Mouse (Mus musculus): ENCODE data around the gene Calm3. TPM values are rescaled to one million over a fixed set of nuclear protein-coding genes. Genes with fewer than 3 reads are reported as not detected.
A peak's percentile ranks its signal among the peaks of the same experiment; 100 is the strongest.

Calm3 gene
- polyA plus RNA-seq, 1 experiment from 2014 or later: 317 TPM

DNA sequence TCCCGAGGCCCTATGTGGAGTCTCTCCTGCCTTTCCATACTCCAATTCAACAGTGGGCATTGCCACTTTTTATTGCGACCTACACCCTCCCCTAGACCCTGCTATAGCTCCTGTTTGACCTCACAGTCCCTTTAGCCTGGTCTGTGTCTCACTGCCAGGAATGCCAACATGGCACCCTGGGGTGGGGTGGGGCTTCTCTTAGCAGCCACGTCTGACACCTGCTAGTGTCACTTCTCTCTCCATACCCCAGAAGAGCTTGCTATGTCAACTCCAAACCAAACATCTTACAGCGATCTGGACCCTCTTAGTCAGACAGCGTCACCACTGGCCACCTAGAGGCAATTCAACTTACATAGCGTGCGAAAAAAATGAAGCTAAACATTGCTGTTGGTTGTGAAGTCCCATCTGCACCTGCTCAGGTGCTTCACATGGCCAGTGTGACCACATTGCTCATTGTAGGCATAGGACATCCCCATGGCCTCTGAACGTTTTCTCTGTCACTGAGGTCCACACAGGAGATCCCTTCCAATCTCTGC is 25.1 kb upstream of the Calm3 start:
- Histone ChIP-seq H3K36me3 (peaks cover 10% of the 10 kb centered on the region; the same call in 1 of the 2 replicates), H3K4me2 (peak overlapping the region; percentile 97), H3K27ac (peak overlapping the region; percentile 97), H3K4me1 (replicated peaks) (peaks cover 76% of the 10 kb centered on the region), H3K9ac (peak overlapping the region; percentile 93), H3K4me3 (peak overlapping the region; percentile 85), H3K27me3 (peaks cover 8% of the 10 kb centered on the region; the same call in 1 of the 2 replicates), H3K9me3 (no peaks in the 10 kb centered on the region)
- no peak for ATAC-seq (ENCODE audit: low FRiP score)
- 54% methylated on average over 8 of the region's 8 CpGs for WGBS

DNA sequence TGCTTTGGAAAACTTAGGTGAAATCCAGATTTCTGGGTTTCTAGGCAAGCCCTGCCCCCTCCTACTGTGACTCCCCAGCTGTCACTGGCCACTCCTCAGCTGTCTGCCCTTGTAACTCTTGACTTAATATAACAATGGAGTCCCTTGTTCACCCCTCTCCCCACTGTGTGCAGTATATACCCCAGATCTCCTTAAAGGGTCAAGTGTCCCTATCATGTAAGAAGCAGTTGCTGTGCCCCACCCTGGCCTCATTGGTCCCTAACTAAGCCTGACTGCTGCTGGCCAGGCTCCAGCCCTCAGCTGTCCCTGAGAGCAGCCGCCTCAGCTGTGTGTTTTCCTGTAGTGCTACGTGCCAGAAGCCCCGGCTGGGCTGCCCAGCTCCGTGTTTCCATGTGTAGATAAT is 24.0 kb upstream of the Calm3 start:
- ATAC-seq (ENCODE audit: low FRiP score): no peak
- Histone ChIP-seq H3K27me3 (peaks cover 8% of the 10 kb centered on the region; the same call in 1 of the 2 replicates), H3K4me2 (peak overlapping the region; percentile 97), H3K4me3 (peak overlapping the region; percentile 85), H3K9ac (peak overlapping the region; percentile 93), H3K9me3 (no peaks in the 10 kb centered on the region), H3K36me3 (peaks cover 10% of the 10 kb centered on the region; the same call in 1 of the 2 replicates), H3K27ac (peak overlapping the region; percentile 97), H3K4me1 (replicated peaks) (peaks cover 86% of the 10 kb centered on the region)
- 1% methylated on average over 4 of the region's 4 CpGs for WGBS

DNA sequence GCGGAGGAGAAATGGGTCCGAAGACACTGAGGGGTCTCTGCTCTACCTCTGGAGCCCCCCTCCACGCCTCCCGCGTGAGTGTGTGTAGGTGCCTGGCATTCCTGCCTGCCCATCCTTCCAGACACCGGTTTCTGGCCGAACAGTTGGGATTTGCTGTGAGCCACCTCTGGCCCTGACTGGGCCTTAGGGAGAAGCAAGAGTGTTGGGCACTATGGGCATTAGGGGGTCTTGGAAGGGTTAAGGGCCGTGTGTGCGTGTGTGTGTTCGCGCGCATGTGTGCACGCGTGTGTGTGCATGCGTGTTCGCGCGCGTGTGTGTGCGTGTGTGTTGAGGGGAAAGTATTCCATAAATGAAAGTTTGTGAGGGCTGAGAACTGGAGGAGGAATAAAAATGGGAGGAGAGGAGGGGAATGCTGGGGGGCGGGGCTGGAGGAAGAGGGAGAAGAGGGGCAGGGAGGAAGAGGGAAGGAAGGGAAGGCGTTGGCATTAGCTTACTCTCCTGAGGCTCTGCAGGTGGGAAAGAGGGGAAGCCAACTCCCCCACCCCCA is 23.5 kb upstream of the Calm3 start:
- Histone ChIP-seq H3K27me3 (peaks cover 8% of the 10 kb centered on the region; the same call in 1 of the 2 replicates), H3K4me2 (peak overlapping the region; percentile 97), H3K9ac (peak overlapping the region; percentile 93), H3K4me3 (peak overlapping the region; percentile 85), H3K9me3 (no peaks in the 10 kb centered on the region), H3K4me1 (replicated peaks) (peaks cover 88% of the 10 kb centered on the region), H3K36me3 (peaks cover 10% of the 10 kb centered on the region; the same call in 1 of the 2 replicates), H3K27ac (peak overlapping the region; percentile 97)
- 14% methylated on average over 21 of the region's 22 CpGs for WGBS
- no peak for ATAC-seq (ENCODE audit: low FRiP score)

DNA sequence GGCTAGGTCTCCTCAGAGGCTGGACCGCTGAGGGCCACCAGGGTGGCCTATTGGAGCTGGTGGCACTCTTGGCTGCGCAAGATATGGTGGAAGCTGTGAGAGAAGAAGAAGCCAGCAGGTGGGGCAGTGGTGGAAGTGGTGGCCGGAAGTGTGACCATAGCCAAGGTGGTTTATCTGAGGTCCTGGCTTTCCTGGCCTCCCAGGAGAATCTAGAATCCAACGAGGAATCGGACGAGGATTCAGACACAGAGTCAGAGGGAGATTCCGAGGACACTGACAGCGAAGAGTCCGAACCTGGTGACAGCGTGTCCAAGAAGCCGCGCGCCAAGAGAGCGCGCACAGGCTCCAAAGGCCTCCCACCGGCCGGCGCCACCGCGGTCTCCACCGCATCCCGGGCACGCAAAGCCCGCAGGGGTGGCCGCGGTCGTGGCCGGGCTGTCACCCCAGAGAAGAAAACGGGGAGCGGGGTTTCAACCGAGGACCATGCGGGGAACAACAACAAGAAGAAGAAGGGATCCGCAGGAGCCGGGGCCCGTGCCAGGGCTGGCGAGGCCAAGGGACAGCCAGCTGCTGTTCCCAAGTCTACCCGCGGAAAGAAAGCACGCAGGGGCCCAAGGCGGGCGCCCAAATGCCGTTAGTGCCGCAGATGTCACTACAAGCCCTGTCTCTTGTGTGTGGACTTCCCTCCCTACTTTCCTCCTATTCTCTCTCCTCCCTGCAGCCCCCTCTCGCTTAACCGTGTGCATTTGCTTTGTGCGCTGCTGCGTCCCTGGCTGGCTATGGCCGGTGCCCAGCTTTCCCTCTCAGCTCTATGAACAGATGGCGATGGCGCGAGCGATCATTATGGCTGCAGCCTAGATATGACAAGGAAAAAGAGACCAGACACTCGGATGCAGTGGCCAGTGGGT is 22.8 kb upstream of the Calm3 start:
- 1% methylated on average over 53 of the region's 53 CpGs for WGBS
- peaks cover 86% of the 10 kb centered on the region for H3K4me1 ChIP-seq (replicated peaks)
- H3K9me3 ChIP-seq: no peaks in the 10 kb centered on the region
- peak overlapping the region; percentile 93 for H3K9ac ChIP-seq
- peaks cover 8% of the 10 kb centered on the region; the same call in 1 of the 2 replicates for H3K27me3 ChIP-seq
- H3K4me3 ChIP-seq: peak overlapping the region; percentile 85
- peak overlapping the region; percentile 97 for H3K27ac ChIP-seq
- peak overlapping the region; percentile 97 for H3K4me2 ChIP-seq
- peaks cover 10% of the 10 kb centered on the region; the same call in 1 of the 2 replicates for H3K36me3 ChIP-seq
- no peak for ATAC-seq (ENCODE audit: low FRiP score)

DNA sequence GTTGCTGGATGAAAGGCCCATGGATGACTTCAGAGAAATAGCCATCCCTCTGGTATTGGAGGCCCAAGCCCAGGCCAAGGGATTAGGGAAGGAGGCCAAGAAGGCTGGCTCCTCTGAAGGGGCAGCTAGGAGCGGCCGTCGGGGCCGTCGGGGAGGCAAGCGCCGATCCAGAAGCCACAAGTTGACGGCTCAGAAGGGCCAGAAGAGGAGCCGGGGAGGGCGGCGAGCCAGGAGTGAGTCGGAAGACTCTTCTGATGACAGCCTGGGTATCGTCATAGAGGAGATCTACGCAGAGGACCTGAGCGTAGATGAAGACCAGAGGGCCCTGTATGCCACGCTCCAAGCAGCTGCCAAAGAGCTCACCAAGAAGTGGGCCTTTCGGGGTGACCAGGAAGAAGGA is 21.5 kb upstream of the Calm3 start:
- peaks cover 88% of the 10 kb centered on the region for H3K4me1 ChIP-seq (replicated peaks)
- no peaks in the 10 kb centered on the region for H3K9me3 ChIP-seq
- H3K4me2 ChIP-seq: peak overlapping the region; percentile 97
- no peak for ATAC-seq (ENCODE audit: low FRiP score)
- 11% methylated on average over 17 of the region's 17 CpGs for WGBS
- peak overlapping the region; percentile 97 for H3K27ac ChIP-seq
- H3K27me3 ChIP-seq: peaks cover 8% of the 10 kb centered on the region; the same call in 1 of the 2 replicates
- H3K4me3 ChIP-seq: peak overlapping the region; percentile 85
- peaks cover 10% of the 10 kb centered on the region; the same call in 1 of the 2 replicates for H3K36me3 ChIP-seq
- H3K9ac ChIP-seq: peak overlapping the region; percentile 93

DNA sequence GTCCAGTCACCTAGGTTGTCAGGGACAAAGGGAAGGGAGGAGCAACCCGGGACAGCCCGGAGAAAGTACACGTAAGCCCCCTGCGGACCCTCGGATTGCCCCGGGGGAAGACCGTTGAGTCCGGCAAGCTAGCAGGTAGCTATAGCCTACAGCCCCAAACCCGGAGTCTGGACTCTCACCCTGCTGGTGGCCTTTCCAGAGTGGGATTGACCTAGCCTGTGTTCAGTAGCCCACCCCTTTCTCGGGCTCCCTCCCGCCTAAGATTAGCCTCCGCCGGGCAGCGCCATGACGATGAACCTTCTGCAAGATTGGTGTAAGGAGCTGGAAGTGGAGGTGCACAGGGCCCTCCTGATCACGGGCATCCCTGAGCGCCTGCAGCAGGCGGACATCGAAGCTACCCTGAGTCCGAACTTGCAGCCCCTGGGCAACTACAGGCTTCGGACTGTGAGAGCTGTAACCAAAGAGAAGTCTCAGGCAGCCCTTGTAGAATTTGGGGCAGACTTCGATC is 20.9 kb upstream of the Calm3 start:
- 1% methylated on average over 22 of the region's 22 CpGs for WGBS

DNA sequence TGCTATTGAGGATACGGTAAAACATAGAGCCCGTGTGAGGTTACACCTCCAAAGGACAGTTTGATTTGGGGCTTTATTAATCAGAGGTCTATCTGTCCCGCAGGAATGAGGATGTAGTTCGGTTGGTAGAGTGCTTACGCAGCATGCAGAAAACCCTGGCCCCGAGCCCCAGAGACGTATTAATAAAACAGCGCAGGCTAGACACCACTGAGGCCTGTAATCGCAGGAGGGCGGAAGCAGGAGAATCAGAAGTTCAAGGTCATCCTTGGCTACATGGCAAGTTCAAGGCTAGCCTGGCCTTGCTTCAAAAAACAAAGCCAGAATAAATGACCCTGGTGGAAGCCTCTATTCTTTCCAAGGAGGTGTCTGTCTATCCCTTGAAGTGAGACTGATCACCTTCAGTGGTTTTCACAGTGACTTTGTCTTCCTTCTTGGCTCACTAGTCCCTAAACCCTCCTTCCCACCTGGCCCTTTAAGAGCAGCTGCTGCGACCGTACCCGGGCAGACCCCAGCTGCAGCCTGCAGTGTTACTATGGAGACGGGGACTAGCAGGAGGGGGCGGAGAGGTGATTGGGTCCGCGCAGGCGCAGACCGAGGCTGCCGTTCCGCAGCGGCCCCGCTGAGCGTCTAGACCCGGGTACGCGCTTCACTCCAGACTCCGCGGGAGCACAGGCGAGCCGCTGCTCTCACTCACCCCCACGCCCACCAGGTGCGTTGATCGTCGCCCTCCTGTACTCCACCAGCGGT is 20.3 kb upstream of the Calm3 start, which contains the start of gene Pnmal2:
Gene Pnmal2 (plus strand): TSS at position 622 of the 747 bp plus-strand sequence.
- Histone ChIP-seq H3K27me3 (peaks cover 8% of the 10 kb centered on the region; the same call in 1 of the 2 replicates), H3K36me3 (peaks cover 8% of the 10 kb centered on the region; the same call in 1 of the 2 replicates), H3K4me3 (peak within 1 kb of the TSS; percentile 85), H3K4me2 (peak within 1 kb of the TSS; percentile 97), H3K9me3 (no peaks in the 10 kb centered on the region), H3K27ac (peak within 1 kb of the TSS; percentile 97), H3K9ac (peak within 1 kb of the TSS; percentile 93), H3K4me1 (replicated peaks) (peaks cover 86% of the 10 kb centered on the region)
- ATAC-seq (ENCODE audit: low FRiP score): peak; percentile 85
- WGBS: 10% methylated on average over 35 of the region's 36 CpGs

More for the DNA sequence above, 20.9 kb upstream of the Calm3 start:
- no peaks in the 10 kb centered on the region for H3K9me3 ChIP-seq
- ATAC-seq (ENCODE audit: low FRiP score): no peak; the same call in 1 of the 2 replicates
- H3K4me2 ChIP-seq: peak overlapping the region; percentile 97
- H3K27me3 ChIP-seq: peaks cover 8% of the 10 kb centered on the region; the same call in 1 of the 2 replicates
- peak overlapping the region; percentile 97 for H3K27ac ChIP-seq
- peaks cover 88% of the 10 kb centered on the region for H3K4me1 ChIP-seq (replicated peaks)
- H3K9ac ChIP-seq: peak overlapping the region; percentile 93
- peak overlapping the region; percentile 85 for H3K4me3 ChIP-seq
- H3K36me3 ChIP-seq: peaks cover 10% of the 10 kb centered on the region; the same call in 1 of the 2 replicates

DNA sequence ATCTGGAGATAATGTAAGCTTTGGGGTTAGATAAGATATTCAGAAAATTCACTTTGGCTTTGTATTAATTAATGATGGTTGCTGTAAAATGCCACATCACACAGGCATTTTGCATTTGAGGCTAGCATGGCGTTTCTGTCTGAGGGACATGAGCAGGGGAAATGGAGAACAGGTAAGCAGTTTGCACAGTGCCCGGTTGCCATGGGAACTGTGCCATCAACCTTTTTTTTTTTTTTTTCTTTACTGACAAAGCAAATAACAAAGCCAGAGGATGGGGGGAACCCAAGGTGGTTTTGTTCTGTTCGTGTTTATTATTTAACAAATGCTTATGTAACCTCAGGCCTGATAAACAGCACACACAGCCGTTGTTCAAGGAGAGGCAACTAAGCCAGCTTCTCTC is 18.9 kb upstream of the Calm3 start:
- H3K4me3 ChIP-seq: no peak overlapping the region
- no peak overlapping the region for H3K9ac ChIP-seq
- no peaks in the 10 kb centered on the region for H3K36me3 ChIP-seq
- 37% methylated on average over 4 of the region's 4 CpGs for WGBS
- peak overlapping the region; percentile 97 for H3K27ac ChIP-seq
- H3K4me1 ChIP-seq (replicated peaks): peaks cover 86% of the 10 kb centered on the region
- no peaks in the 10 kb centered on the region for H3K9me3 ChIP-seq
- H3K4me2 ChIP-seq: no peak overlapping the region
- H3K27me3 ChIP-seq: no peaks in the 10 kb centered on the region; the same call in 1 of the 2 replicates
- ATAC-seq (ENCODE audit: low FRiP score): no peak

DNA sequence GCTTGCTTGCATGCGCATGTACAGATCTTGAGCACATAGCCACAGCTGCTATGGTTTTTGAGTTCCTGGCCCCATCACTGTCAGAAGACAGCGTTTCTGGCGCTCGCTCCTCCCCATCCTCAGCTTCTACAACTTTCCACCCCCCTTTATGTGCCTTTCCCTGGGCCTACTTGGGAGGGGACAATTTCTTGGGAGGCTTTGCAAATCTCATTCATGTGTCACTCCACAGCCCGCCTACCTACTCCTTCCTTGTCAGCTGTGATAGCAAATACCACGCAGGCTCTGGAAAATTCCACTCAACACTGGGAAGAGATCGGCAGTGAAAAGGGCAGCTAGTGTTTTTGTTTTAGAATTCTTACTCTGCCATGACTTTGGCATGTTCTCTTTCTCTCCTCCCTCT is 16.4 kb upstream of the Calm3 start:
- no peak for ATAC-seq (ENCODE audit: low FRiP score)
- 46% methylated on average over 7 of the region's 7 CpGs for WGBS
- H3K9ac ChIP-seq: peak overlapping the region; percentile 10; the same call in 1 of the 2 replicates

DNA sequence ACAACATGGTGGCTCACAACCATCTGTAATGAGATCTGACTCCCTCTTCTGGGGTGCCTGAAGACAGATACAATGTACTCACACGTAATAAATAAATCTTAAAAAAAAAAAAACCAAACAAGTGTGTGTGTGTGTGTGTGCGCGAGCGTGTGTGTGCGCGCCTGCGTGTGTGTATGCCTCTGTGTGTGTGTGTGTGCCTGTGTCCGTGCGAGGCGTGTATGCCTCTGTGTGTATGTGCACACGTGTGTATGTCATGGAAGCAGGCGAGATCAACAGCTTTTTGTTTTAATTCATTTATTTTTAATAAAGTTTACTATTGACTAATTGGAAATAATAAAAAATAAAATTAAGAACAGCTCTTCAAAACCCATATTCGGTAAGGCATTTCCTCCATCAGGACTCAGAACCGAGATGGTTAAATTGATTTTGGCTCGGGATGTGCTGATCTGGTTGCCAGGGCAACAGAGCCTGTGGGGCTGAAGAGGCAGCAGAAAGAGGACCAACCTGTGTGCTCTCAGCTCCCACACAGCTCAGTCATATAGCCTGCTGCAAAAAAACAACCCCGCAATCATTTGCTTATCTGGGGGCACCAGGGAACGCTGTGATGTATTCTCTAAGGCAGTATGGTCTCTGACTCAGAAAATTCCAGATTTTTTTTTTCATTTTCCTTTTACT is 14.3 kb upstream of the Calm3 start:
- Histone ChIP-seq H3K36me3 (no peaks in the 10 kb centered on the region), H3K9ac (no peak overlapping the region), H3K27ac (peak overlapping the region; percentile 89), H3K9me3 (no peaks in the 10 kb centered on the region), H3K4me3 (no peak overlapping the region), H3K4me1 (replicated peaks) (peaks cover 54% of the 10 kb centered on the region), H3K4me2 (peak overlapping the region; percentile 41), H3K27me3 (no peaks in the 10 kb centered on the region)
- 62% methylated on average over 17 of the region's 17 CpGs for WGBS
- ATAC-seq (ENCODE audit: low FRiP score): peak; percentile 89

More for the DNA sequence above, 16.4 kb upstream of the Calm3 start:
- H3K27me3 ChIP-seq: no peaks in the 10 kb centered on the region
- no peaks in the 10 kb centered on the region for H3K9me3 ChIP-seq
- H3K4me2 ChIP-seq: no peak overlapping the region
- no peak overlapping the region for H3K4me3 ChIP-seq
- peaks cover 62% of the 10 kb centered on the region for H3K4me1 ChIP-seq (replicated peaks)
- H3K36me3 ChIP-seq: no peaks in the 10 kb centered on the region
- H3K27ac ChIP-seq: peak overlapping the region; percentile 65

DNA sequence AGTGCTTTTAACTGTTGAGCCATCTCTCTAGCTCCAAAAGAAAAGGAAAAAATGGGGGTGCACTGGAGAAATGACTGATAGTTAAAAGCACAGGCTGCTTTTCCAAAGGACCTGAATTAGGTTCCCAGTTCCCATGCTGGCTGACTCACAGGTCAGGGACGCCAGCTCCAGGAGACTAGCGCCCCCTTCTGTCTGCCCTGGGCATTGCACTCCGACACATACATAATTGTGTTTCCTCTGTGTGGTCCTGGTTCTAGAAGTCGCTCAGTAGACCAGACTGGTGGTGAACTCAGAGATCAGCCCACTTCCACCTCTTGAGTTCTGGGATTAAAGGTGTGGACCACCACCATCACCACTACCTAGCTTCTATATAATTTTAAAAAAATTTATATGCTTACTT is 13.4 kb upstream of the Calm3 start:
- peaks cover 54% of the 10 kb centered on the region for H3K4me1 ChIP-seq (replicated peaks)

More for the DNA sequence above, 13.4 kb upstream of the Calm3 start:
- H3K4me3 ChIP-seq: no peak overlapping the region
- no peaks in the 10 kb centered on the region for H3K27me3 ChIP-seq
- H3K9me3 ChIP-seq: no peaks in the 10 kb centered on the region
- no peaks in the 10 kb centered on the region for H3K36me3 ChIP-seq
- no peak for ATAC-seq (ENCODE audit: low FRiP score)
- 48% methylated on average over 4 of the region's 4 CpGs for WGBS
- H3K27ac ChIP-seq: peak overlapping the region; percentile 89; the same call in 1 of the 2 replicates
- no peak overlapping the region for H3K4me2 ChIP-seq
- H3K9ac ChIP-seq: no peak overlapping the region
